Mouse (Mus musculus) kidney, adult 2 months (tissue): ENCODE data around the gene Ccdc188.

Experiments
- CTCF ChIP-seq: fragments of 200-500 bp; conservative IDR thresholded peaks from 2 replicates; pipeline ENCODE4 v1.5.1; 2011; ENCODE audit warnings: low read depth, mild to moderate bottlenecking, control low read depth, low read length, moderate library complexity, mixed read lengths; ENCODE audit not compliant: insufficient read depth, insufficient read length
- POLR2A ChIP-seq: fragments of 200-500 bp; IDR thresholded peaks from one replicate; pipeline ENCODE4 v1.6.1; 2011; ENCODE audit warnings: low read depth, low read length, control low read depth

- TF ChIP-seq POLR2A (no peak), CTCF (no peak)
Measured at GRCm38 (mm10) chr16:18250231-18250630, 32.6 kb downstream of the Ccdc188 start.
